Mouse (Mus musculus): ENCODE results near the gene Pde4d.

DNA sequence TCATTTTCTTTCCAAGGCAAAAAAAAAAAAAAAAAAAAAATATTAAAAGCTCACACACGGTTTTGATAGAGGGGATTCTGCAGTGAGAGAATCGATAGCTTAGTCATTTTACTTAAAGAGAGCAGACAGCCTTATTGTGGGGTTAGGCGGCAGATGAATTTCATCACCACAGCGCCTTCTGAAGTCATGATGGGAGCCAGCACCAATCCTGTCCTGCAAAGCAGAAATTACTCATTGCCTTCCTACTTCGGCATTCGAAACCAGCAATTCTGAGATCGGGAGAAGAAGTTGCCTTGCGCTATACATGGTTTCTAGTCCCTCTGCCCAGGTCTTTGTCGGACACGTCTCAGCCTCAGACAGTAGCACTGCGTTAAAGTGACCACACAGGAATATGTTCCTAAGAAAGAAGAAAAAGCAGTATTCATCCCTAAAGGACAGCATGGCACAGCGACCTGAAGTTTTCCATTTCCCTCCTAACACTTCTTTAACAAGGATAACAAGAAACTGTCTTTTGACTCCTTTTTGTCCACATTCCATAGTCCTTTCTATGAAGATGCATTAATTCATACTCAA, 991.7 kb downstream of the Pde4d start:
- TF ChIP-seq POLR2A (IDR thresholded peaks at IDR 0.05; ENCODE audit: borderline replicate concordance, insufficient read depth, low read length), result no peak
- no peak for TF ChIP-seq CTCF (IDR thresholded peaks at IDR 0.05; ENCODE audit: borderline replicate concordance, insufficient read depth, low read depth, low read length)
